Mouse (Mus musculus): ENCODE measurements around the gene Msh3. TPM values are rescaled to one million over a fixed set of nuclear protein-coding genes. Genes with fewer than 3 reads are reported as not detected.
"Not testable (repeated sequence)": the region's sequence is repeated elsewhere in the genome, so short reads cannot be mapped to it uniquely, and the experiment has no call there.

Gene Msh3
- polyA plus RNA-seq, 1 experiment from 2014 or later: 27.5 TPM

- H3K36me3 ChIP-seq (ENCODE audit: control insufficient read depth, insufficient read depth, low read length): peaks cover 14% of the 10 kb centered on the region; the same call in 1 of the 2 replicates
- no peaks in the 10 kb centered on the region for H3K9me3 ChIP-seq (ENCODE audit: control insufficient read depth, low read length)
- WGBS: 97% methylated on average over 3 of the region's 3 CpGs
Measured at GRCm38 (mm10) chr13:92223567-92223966, 131.2 kb downstream of the Msh3 start.

GRCm38 (mm10) chr13:92222763-92223162, 132.0 kb downstream of the Msh3 start:
- ATAC-seq (ENCODE audit: low FRiP score, low TSS enrichment) (no peak), DNase-seq (no peak)
- WGBS: 98% methylated on average over 5 of the region's 5 CpGs

More at GRCm38 (mm10) chr13:92223567-92223966, 131.2 kb downstream of the Msh3 start:
- Histone ChIP-seq H3K9ac (replicated peaks; ENCODE audit: low read length) (no peak overlapping the region), H3K4me1 (ENCODE audit: control insufficient read depth, insufficient read depth, low read length) (no peaks in the 10 kb centered on the region), H3K4me3 (replicated peaks; ENCODE audit: low read depth, low read length) (no peak overlapping the region), H3K27ac (replicated peaks; ENCODE audit: low read depth, low read length) (no peak overlapping the region), H3K27me3 (ENCODE audit: control insufficient read depth, insufficient read depth, low read length) (no peaks in the 10 kb centered on the region), H3K4me2 (ENCODE audit: low read length) (no peak overlapping the region)
- ATAC-seq (ENCODE audit: low FRiP score, low TSS enrichment) (no peak), DNase-seq (no peak)

GRCm38 (mm10) chr13:92219774-92220173, 135.0 kb downstream of the Msh3 start:
- no peaks in the 10 kb centered on the region for H3K27me3 ChIP-seq (ENCODE audit: control insufficient read depth, insufficient read depth, low read length)
- H3K4me1 ChIP-seq (ENCODE audit: control insufficient read depth, insufficient read depth, low read length): no peaks in the 10 kb centered on the region
- H3K27ac ChIP-seq (replicated peaks; ENCODE audit: low read depth, low read length): no peak overlapping the region
- ATAC-seq (ENCODE audit: low FRiP score, low TSS enrichment) (no peak), DNase-seq (no peak)
- no peak overlapping the region for H3K4me3 ChIP-seq (replicated peaks; ENCODE audit: low read depth, low read length)
- H3K4me2 ChIP-seq (ENCODE audit: low read length): no peak overlapping the region
- WGBS: 88% methylated on average over 3 of the region's 3 CpGs
- peaks cover 20% of the 10 kb centered on the region; the same call in 1 of the 2 replicates for H3K36me3 ChIP-seq (ENCODE audit: control insufficient read depth, insufficient read depth, low read length)
- no peaks in the 10 kb centered on the region for H3K9me3 ChIP-seq (ENCODE audit: control insufficient read depth, low read length)
- H3K9ac ChIP-seq (replicated peaks; ENCODE audit: low read length): no peak overlapping the region

More at GRCm38 (mm10) chr13:92222763-92223162, 132.0 kb downstream of the Msh3 start:
- Histone ChIP-seq H3K4me2 (ENCODE audit: low read length) (no peak overlapping the region), H3K4me1 (ENCODE audit: control insufficient read depth, insufficient read depth, low read length) (no peaks in the 10 kb centered on the region), H3K9me3 (ENCODE audit: control insufficient read depth, low read length) (no peaks in the 10 kb centered on the region), H3K9ac (replicated peaks; ENCODE audit: low read length) (no peak overlapping the region), H3K27ac (replicated peaks; ENCODE audit: low read depth, low read length) (no peak overlapping the region), H3K4me3 (replicated peaks; ENCODE audit: low read depth, low read length) (no peak overlapping the region), H3K27me3 (ENCODE audit: control insufficient read depth, insufficient read depth, low read length) (no peaks in the 10 kb centered on the region), H3K36me3 (ENCODE audit: control insufficient read depth, insufficient read depth, low read length) (peaks cover 14% of the 10 kb centered on the region; the same call in 1 of the 2 replicates)

- WGBS: 95% methylated on average over 9 of the region's 9 CpGs
- H3K36me3 ChIP-seq (ENCODE audit: control insufficient read depth, insufficient read depth, low read length): peaks cover 28% of the 10 kb centered on the region
- no peak for DNase-seq
- H3K27ac ChIP-seq (replicated peaks; ENCODE audit: low read depth, low read length): no peak overlapping the region
- H3K4me1 ChIP-seq (ENCODE audit: control insufficient read depth, insufficient read depth, low read length): no peaks in the 10 kb centered on the region
- no peak for ATAC-seq (ENCODE audit: low FRiP score, low TSS enrichment)
- H3K4me3 ChIP-seq (replicated peaks; ENCODE audit: low read depth, low read length): no peak overlapping the region
- H3K4me2 ChIP-seq (ENCODE audit: low read length): no peak overlapping the region
- H3K27me3 ChIP-seq (ENCODE audit: control insufficient read depth, insufficient read depth, low read length): no peaks in the 10 kb centered on the region
- no peaks in the 10 kb centered on the region for H3K9me3 ChIP-seq (ENCODE audit: control insufficient read depth, low read length)
- no peak overlapping the region for H3K9ac ChIP-seq (replicated peaks; ENCODE audit: low read length)
Measured at GRCm38 (mm10) chr13:92217216-92217615, 137.6 kb downstream of the Msh3 start.

GRCm38 (mm10) chr13:92196860-92197259, 157.9 kb downstream of the Msh3 start:
- Histone ChIP-seq H3K27me3 (ENCODE audit: control insufficient read depth, insufficient read depth, low read length) (no peaks in the 10 kb centered on the region), H3K4me1 (ENCODE audit: control insufficient read depth, insufficient read depth, low read length) (no peaks in the 10 kb centered on the region), H3K9ac (replicated peaks; ENCODE audit: low read length) (no peak overlapping the region), H3K4me3 (replicated peaks; ENCODE audit: low read depth, low read length) (no peak overlapping the region), H3K9me3 (ENCODE audit: control insufficient read depth, low read length) (no peaks in the 10 kb centered on the region), H3K27ac (replicated peaks; ENCODE audit: low read depth, low read length) (no peak overlapping the region), H3K4me2 (ENCODE audit: low read length) (no peak overlapping the region), H3K36me3 (ENCODE audit: control insufficient read depth, insufficient read depth, low read length) (no peaks in the 10 kb centered on the region)
- ATAC-seq (ENCODE audit: low FRiP score, low TSS enrichment) (no peak), DNase-seq (no peak)
- 83% methylated on average over 2 of the region's 2 CpGs for WGBS

GRCm38 (mm10) chr13:92193806-92194205, 161.0 kb downstream of the Msh3 start:
- ATAC-seq (ENCODE audit: low FRiP score, low TSS enrichment); H3K27ac ChIP-seq (replicated peaks; ENCODE audit: low read depth, low read length); H3K4me1 ChIP-seq (ENCODE audit: control insufficient read depth, insufficient read depth, low read length); H3K36me3 ChIP-seq (ENCODE audit: control insufficient read depth, insufficient read depth, low read length); DNase-seq; H3K9ac ChIP-seq (replicated peaks; ENCODE audit: low read length); H3K4me3 ChIP-seq (replicated peaks; ENCODE audit: low read depth, low read length); H3K9me3 ChIP-seq (ENCODE audit: control insufficient read depth, low read length); H3K4me2 ChIP-seq (ENCODE audit: low read length); H3K27me3 ChIP-seq (ENCODE audit: control insufficient read depth, insufficient read depth, low read length): not testable (repeated sequence)
- whole genome bisulfite sequencing: 90% methylated on average over 5 of the region's 5 CpGs

GRCm38 (mm10) chr13:92172686-92173085, 182.1 kb downstream of the Msh3 start:
- H3K27me3 ChIP-seq (ENCODE audit: control insufficient read depth, insufficient read depth, low read length); DNase-seq; H3K9ac ChIP-seq (replicated peaks; ENCODE audit: low read length); H3K27ac ChIP-seq (replicated peaks; ENCODE audit: low read depth, low read length); H3K4me3 ChIP-seq (replicated peaks; ENCODE audit: low read depth, low read length); H3K4me1 ChIP-seq (ENCODE audit: control insufficient read depth, insufficient read depth, low read length); H3K36me3 ChIP-seq (ENCODE audit: control insufficient read depth, insufficient read depth, low read length); H3K9me3 ChIP-seq (ENCODE audit: control insufficient read depth, low read length); ATAC-seq (ENCODE audit: low FRiP score, low TSS enrichment); H3K4me2 ChIP-seq (ENCODE audit: low read length): not testable (repeated sequence)
- 84% methylated on average over 8 of the region's 8 CpGs for WGBS

Other genes starting within 250 kb of the Msh3 start
- 5.9 and 7.8 TPM in 2 replicates for gene Rasgrf2, start 223.3 kb downstream of the Msh3 start, polyA plus RNA-seq (2014; fragmentation: Nextera tagmentation; extraction: Ambion mirVana)
- gene Gm20379, start 49.0 kb downstream of the Msh3 start, polyA plus RNA-seq (2014; fragmentation: Nextera tagmentation; extraction: Ambion mirVana): 0.49 and 0.82 TPM in 2 replicates
- gene Dhfr, start 277 bp downstream of the Msh3 start, polyA plus RNA-seq (2014; fragmentation: Nextera tagmentation; extraction: Ambion mirVana): 3.6 and 5.7 TPM in 2 replicates
- gene Ankrd34b, start 70.9 kb upstream of the Msh3 start, polyA plus RNA-seq (2014; fragmentation: Nextera tagmentation; extraction: Ambion mirVana): 1.5 and 2.3 TPM in 2 replicates
- gene Fam151b, start 129.0 kb upstream of the Msh3 start, polyA plus RNA-seq (2014; fragmentation: Nextera tagmentation; extraction: Ambion mirVana): 0.24 and 0.32 TPM in 2 replicates
- 12.3 and 13.8 TPM in 2 replicates for gene Zfyve16, start 175.9 kb upstream of the Msh3 start, polyA plus RNA-seq (2014; fragmentation: Nextera tagmentation; extraction: Ambion mirVana)
- not detected in 2 replicates for gene Spz1, start 221.2 kb upstream of the Msh3 start, polyA plus RNA-seq (2014; fragmentation: Nextera tagmentation; extraction: Ambion mirVana)